Mouse (Mus musculus) adrenal gland, postnatal 10 days (tissue): ENCODE data around the gene Vmn2r103. TPM values are rescaled to one million over a fixed set of nuclear protein-coding genes. Genes with fewer than 3 reads are reported as not detected.

Experiments used
- DNase-seq: peaks from one replicate; pipeline ENCODE4 v3.0.0; 2021; ENCODE audit warnings: mixed read lengths
- long read RNA-seq, 2 experiments: library from polyadenylated mRNA; stranded (forward); transcript quantifications; one replicate each; pipeline ENCODE4 v2.0.0; 2021
- total RNA-seq, 2 experiments: library from RNA; stranded (reverse); gene quantifications; 2 replicates each; pipeline ENCODE4 v1.2.3; 2021

Vmn2r103 gene
- total RNA-seq: not detected
- long read RNA-seq, experiment 1: 0 reads
- long read RNA-seq, experiment 2: 0 reads

DNA sequence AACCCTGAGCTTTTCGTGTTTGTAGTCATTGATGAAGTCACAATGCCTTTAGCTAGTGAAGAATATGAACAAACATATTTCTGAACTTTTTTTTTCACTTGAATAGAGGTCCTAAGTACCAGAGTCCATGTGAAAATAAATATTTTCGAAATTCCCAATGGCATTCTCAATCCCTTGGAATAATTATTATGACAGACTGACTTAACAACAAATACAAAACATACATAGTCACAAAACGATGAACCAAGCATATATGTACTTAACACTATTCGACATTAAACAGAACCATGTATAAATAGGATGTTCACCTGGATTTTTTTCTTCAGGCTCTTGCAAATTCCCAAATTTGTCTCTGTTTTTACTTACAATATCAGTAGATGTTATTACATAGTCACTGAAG is at the start of gene Vmn2r103:
Gene Vmn2r103, plus strand, starts transcription at position 301 of the 400 bp plus-strand sequence.
- no peak for DNase-seq

- DNase-seq: no peak
Observed at GRCm38 (mm10) chr17:19778994-19779393, 5.8 kb downstream of the Vmn2r103 start.

DNA sequence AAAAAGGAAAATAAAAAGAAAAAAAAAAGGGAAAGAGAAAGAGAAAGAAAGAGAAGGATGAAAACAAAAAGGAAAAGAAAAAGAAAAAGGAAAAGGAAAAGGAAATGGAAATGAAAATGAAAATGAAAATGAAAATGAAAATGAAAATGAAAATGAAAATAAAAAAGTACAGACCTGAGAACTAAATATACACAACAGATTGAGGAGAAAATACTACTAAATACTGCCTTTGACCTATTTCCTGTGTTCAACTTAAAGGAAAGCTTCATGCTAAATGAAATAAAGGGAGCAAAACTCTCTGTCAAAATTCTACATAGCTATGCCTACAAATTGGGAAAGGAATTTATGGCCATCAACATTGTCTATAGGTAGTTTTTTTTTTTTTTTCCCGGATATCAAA is 16.1 kb downstream of the Vmn2r103 start:
- DNase-seq: no peak

Other genes with a start within 250 kb of the Vmn2r103 start
- gene Vmn2r101, start 196.1 kb upstream of the Vmn2r103 start, total RNA-seq: not detected
- not detected for gene Vmn2r102, start 113.0 kb upstream of the Vmn2r103 start, total RNA-seq